Mouse (Mus musculus): ENCODE measurements around the gene Cenpc1. TPM values are rescaled to one million over a fixed set of nuclear protein-coding genes. Genes with fewer than 3 reads are reported as not detected.

Gene Cenpc1
- total RNA-seq, 4 experiments from 2014 or later: 22.2 to 24.8 (median 23.3) TPM

DNA sequence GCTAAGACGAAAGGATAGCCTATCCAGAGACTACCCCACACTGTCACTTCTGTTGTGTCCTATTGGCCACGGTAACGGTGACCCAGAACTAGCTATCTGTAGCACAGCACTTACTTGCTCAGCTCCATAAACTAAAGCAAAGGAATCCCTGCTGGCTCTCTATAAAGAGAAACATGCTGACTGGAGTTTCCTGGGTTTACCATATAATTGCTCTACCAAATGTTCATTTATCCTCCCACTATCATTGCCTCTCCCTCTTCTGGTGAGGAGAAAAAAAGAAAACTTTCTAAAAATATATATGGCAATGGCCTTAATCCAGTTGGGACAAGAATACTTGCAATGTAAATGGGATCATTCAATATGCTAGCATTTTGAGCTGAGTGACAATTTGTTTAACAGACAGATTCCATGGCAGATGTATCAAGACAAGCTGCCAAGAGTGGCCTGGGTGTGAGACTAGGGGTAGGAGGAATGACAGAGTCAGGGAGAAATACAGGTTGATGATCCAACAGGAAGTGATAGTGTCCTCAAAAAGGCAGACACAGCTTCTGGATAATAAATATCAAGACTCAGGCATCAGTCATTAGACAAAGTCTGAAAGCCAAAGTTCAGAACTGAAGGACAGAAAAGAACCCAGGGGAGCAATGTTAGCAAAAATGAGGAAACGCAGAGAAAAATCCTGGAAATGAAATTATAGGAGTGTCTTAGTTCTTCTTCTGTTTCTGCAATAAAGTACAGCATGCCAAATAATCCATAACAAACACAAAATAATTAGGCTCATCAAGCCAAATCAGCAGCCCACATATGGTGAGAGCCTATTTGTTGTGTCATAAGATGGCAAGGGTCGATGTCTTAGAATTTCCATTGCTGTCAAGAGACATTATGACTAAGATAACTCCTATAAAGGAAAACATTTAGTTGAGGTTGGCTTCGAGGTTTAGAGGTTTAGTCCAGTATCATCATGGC, 68.6 kb downstream of the Cenpc1 start:
- DNase-seq (ENCODE audit: low spot score in 2 of 2): peak in 1 of 2 experiments; percentile 20

DNA sequence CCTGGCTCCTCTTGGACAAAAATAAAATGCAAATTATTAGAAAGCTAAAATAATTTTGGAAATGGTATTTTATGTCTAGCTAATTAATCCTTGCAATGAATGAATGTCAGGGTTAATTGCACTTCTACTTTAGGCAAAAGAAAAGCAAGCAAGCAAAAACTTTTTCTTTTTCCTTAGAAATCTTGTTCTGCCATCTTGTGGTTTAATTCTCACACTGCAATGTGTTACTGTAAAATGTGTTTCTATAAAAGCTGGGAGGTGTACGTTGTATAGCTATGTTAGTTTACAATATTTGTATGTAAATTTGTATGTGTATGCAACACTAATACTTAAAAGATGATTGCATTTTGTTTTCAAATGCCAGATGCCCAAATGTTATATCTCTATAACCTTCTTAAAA, 70.8 kb downstream of the Cenpc1 start:
- DNase-seq (ENCODE audit: low spot score in 2 of 2): no peak

GRCm38 (mm10) chr5:85992805-85993721, 72.3 kb downstream of the Cenpc1 start:
- DNase-seq (ENCODE audit: low spot score in 2 of 2): no peak

- no peak for DNase-seq (ENCODE audit: low spot score in 2 of 2)
These were observed 73.3 kb downstream of the Cenpc1 start for GRCm38 (mm10) chr5:85992055-85992454.

GRCm38 (mm10) chr5:85987516-85987863, 77.9 kb downstream of the Cenpc1 start:
- no peak for DNase-seq (ENCODE audit: low spot score in 2 of 2)

- no peak for DNase-seq (ENCODE audit: low spot score in 2 of 2)
These were observed 78.5 kb downstream of the Cenpc1 start for GRCm38 (mm10) chr5:85986734-85987515.

DNA sequence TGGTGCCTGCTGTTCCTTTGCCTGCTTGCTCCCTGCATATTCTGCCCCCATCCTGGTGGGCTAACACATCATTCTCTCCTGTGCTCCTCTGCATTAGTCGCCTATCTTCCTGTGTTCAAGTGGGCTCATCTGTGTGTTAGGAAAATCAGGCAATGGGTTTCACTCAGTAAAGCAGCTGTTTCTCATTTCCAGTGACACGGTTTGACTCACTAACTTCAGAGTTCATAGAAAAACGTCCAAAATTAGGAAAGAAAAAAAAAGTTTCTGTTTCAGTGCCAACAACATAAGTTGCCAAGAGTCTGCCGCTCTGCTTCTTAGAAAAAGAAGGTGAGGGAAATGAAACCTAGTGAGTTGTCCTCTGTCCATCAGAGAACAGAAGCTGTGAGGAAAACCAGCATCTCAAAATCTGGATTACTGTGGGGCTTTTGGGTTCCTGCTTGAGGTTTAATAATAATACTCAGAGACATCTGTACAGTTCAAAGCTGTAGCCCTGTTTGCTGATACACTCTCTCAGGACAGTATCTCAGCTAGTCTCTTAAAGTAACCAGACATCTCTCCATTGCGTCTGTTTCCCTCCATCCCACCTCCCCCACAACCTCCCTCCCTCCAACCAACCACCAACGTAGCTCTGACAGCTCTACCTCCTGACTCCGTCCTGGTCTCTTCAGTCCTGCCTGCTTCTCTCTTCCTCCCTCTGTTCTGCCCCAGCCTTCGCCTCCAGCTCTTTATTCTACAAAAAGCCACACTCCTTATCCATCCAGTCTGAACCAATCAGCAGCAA, 87.5 kb downstream of the Cenpc1 start:
- no peak for DNase-seq (ENCODE audit: low spot score in 2 of 2)

DNA sequence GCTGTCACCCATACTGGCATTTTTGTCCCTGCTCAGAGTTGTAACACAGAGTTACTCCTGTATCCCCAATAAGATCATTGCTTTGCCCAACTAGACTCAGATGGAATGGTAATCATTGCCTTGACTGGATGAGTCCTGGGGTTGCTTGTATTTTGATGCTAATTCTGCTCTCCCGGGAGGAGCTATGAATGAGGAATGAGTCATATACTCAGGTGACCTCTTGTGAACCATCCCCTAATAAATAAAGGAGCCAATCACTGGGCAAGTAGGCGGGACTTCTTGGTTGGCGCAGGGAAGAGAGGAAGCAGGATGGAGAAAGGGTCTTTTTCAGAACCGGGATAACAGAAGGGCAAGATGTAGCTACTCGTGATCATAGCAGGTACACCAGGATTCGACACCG, 102.6 kb downstream of the Cenpc1 start:
- no peak for DNase-seq (ENCODE audit: low spot score in 2 of 2)

Other genes starting within 250 kb of the Cenpc1 start
- not detected for gene Stap1, start 6.2 kb upstream of the Cenpc1 start, total RNA-seq (2022)
- gene Uba6, start 107.2 kb upstream of the Cenpc1 start, total RNA-seq (2022): 10 to 100 TPM; 17.0 to 22.2 (median 18.2) TPM
- gene Gnrhr, start 132.3 kb upstream of the Cenpc1 start, total RNA-seq (2022): not detected
- gene Tmprss11c, start 223.7 kb upstream of the Cenpc1 start, total RNA-seq (2022): not detected

All from left cerebral cortex, adult 8-10 months (tissue).